Mouse (Mus musculus) E14TG2a.4 (cell line): ENCODE data around the gene Cops3.

ENCODE experiments used
- H3K27me3 ChIP-seq: 2 replicates; pipeline ENCODE4 v1.6.1; 2014; ENCODE audit warnings: low read length, control low read depth; ENCODE audit not compliant: insufficient read depth
- H3K36me3 ChIP-seq: 2 replicates; pipeline ENCODE4 v1.6.1; 2014; ENCODE audit warnings: low read length, control low read depth; ENCODE audit not compliant: insufficient read depth
- H3K4me1 ChIP-seq: replicated peaks from 2 replicates; pipeline ENCODE4 v1.6.1; 2014; ENCODE audit warnings: low read depth, low read length, control low read depth
- H3K4me3 ChIP-seq: replicated peaks from 2 replicates; pipeline ENCODE4 v1.5.1; 2014; ENCODE audit warnings: mild to moderate bottlenecking, low read length
- H3K9me3 ChIP-seq: 2 replicates; pipeline ENCODE4 v1.6.1; 2014; ENCODE audit warnings: low read length, control low read depth
- CTCF ChIP-seq: conservative IDR thresholded peaks from 2 replicates; pipeline ENCODE4 v1.5.1; 2014; ENCODE audit warnings: low read length
- NANOG ChIP-seq: IDR thresholded peaks from 2 replicates; pipeline ENCODE4 v1.6.1; 2014; ENCODE audit warnings: borderline replicate concordance, low read length, mixed read lengths
- POU5F1 ChIP-seq: IDR thresholded peaks from 2 replicates; pipeline ENCODE4 v1.6.1; 2014; ENCODE audit warnings: low read length, borderline replicate concordance

The Cops3 gene

GRCm38 (mm10) chr11:59817916-59818315, 21.7 kb downstream of the Cops3 start:
- TF ChIP-seq NANOG (no peak), CTCF (no peak), POU5F1 (no peak)
- H3K9me3 ChIP-seq, result no peaks in the 10 kb centered on the region

DNA sequence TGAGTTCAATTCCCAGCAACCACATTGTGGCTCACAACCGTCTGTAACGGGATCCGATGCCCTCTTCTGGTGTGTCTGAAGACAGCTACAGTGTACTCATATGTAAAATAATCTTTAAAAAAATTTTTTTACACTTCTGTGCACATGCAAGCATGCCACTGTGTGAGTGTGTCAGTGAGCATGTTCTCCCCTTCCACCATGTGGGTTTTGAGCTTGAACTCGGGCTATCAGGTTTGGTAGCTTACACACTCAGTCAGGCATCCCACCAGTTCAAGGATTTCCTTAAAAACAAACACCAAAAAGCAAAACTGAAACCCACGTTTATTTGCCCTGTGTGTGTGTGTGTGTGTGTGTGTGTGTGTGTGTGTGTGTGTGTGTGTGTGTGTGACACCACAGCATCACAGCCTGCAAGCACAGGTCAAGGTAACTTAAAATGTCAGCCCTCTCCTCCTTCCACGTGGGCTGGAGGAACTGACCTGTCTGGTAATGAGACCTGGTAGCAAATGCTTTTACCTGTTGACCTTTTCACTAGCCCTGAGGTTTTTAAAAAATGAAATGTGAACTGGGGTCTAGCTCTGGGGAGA, 24.1 kb downstream of the Cops3 start:
- TF ChIP-seq CTCF (no peak), POU5F1 (no peak), NANOG (no peak)
- peaks cover 64% of the 10 kb centered on the region for H3K4me1 ChIP-seq
- no peaks in the 10 kb centered on the region for H3K9me3 ChIP-seq
- H3K36me3 ChIP-seq, result peaks cover 48% of the 10 kb centered on the region
- no peaks in the 10 kb centered on the region for H3K27me3 ChIP-seq
- H3K4me3 ChIP-seq, result no peak overlapping the region

More at GRCm38 (mm10) chr11:59817916-59818315, 21.7 kb downstream of the Cops3 start:
- Histone ChIP-seq H3K27me3 (no peaks in the 10 kb centered on the region), H3K4me3 (no peak overlapping the region), H3K4me1 (peaks cover 55% of the 10 kb centered on the region), H3K36me3 (peaks cover 71% of the 10 kb centered on the region)

DNA sequence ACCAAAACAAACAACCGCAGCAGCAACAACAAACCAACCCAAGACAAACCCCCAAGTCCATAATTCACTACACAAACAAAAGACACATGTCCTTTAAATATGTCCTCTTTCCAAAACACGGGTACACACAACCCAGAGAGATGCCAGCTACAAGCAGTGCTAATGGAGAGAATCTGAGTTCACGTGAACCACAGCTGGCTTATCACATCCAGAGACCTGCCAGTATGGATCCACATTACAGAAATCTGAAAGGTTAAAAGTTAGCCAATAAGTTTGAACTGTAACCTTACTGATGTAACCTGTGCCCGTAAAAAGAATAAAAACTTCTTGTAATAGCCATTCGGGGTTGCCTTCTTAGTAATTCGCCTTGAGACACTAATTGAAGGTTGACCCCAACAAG, 24.7 kb downstream of the Cops3 start:
- peaks cover 42% of the 10 kb centered on the region for H3K36me3 ChIP-seq
- H3K27me3 ChIP-seq, result no peaks in the 10 kb centered on the region
- TF ChIP-seq NANOG, result no peak
- TF ChIP-seq POU5F1, result no peak
- no peak for TF ChIP-seq CTCF
- H3K4me3 ChIP-seq, result no peak overlapping the region
- H3K4me1 ChIP-seq, result peaks cover 64% of the 10 kb centered on the region
- no peaks in the 10 kb centered on the region for H3K9me3 ChIP-seq

DNA sequence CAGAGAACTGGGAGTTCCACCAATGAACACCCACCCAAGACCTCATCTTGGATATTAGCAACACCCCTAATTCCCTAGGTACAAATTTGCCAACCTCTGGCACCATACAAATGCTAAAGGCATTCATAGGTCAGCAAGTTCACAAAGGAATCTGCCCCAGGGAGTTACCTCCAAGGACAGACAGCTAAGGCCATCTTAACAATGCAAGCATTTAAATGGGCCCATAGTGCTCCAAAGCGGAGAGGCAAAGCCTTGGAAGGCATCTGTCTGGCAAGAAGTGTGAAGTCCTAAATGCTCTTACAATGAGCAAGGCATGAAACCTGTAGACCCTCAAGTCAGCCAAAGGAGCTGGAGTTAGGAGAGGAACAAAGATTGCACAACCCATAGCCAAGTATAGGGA, 25.3 kb downstream of the Cops3 start:
- Histone ChIP-seq H3K27me3 (no peaks in the 10 kb centered on the region), H3K4me3 (no peak overlapping the region), H3K9me3 (no peaks in the 10 kb centered on the region), H3K4me1 (peaks cover 64% of the 10 kb centered on the region), H3K36me3 (peaks cover 36% of the 10 kb centered on the region)
- TF ChIP-seq NANOG, result peak; percentile 47; the same call in 1 of the 2 replicates
- TF ChIP-seq CTCF, result no peak

- H3K4me1 ChIP-seq, result peaks cover 75% of the 10 kb centered on the region
- TF ChIP-seq NANOG, result no peak
- no peak for TF ChIP-seq POU5F1
- no peak for TF ChIP-seq CTCF
- no peaks in the 10 kb centered on the region for H3K9me3 ChIP-seq
- peaks cover 26% of the 10 kb centered on the region for H3K36me3 ChIP-seq
- H3K27me3 ChIP-seq, result no peaks in the 10 kb centered on the region
- H3K4me3 ChIP-seq, result no peak overlapping the region; the same call in 1 of the 2 replicates
Observed at GRCm38 (mm10) chr11:59813276-59813675, 26.4 kb downstream of the Cops3 start.

- TF ChIP-seq NANOG, result no peak
- TF ChIP-seq CTCF, result no peak
- TF ChIP-seq POU5F1, result no peak
- Histone ChIP-seq H3K4me1 (peaks cover 87% of the 10 kb centered on the region), H3K9me3 (no peaks in the 10 kb centered on the region), H3K36me3 (peaks cover 24% of the 10 kb centered on the region), H3K27me3 (no peaks in the 10 kb centered on the region), H3K4me3 (peak overlapping the region; percentile 90)
Observed at GRCm38 (mm10) chr11:59811211-59811610, 28.4 kb downstream of the Cops3 start.

GRCm38 (mm10) chr11:59810480-59811158, 29.0 kb downstream of the Cops3 start:
- Histone ChIP-seq H3K9me3 (no peaks in the 10 kb centered on the region), H3K36me3 (peaks cover 26% of the 10 kb centered on the region), H3K27me3 (no peaks in the 10 kb centered on the region), H3K4me1 (peaks cover 87% of the 10 kb centered on the region), H3K4me3 (peak overlapping the region; percentile 90)
- TF ChIP-seq CTCF (no peak), NANOG (no peak), POU5F1 (no peak)

GRCm38 (mm10) chr11:59809670-59810474, 29.8 kb downstream of the Cops3 start, which contains the start of gene Flcn:
Flcn (minus strand) TSS chr11:59810016.
- no peaks in the 10 kb centered on the region for H3K27me3 ChIP-seq
- peaks cover 86% of the 10 kb centered on the region for H3K4me1 ChIP-seq
- no peak for TF ChIP-seq POU5F1
- TF ChIP-seq NANOG, result no peak
- no peak for TF ChIP-seq CTCF
- H3K36me3 ChIP-seq, result peaks cover 32% of the 10 kb centered on the region
- peak within 1 kb of the TSS; percentile 90 for H3K4me3 ChIP-seq
- no peaks in the 10 kb centered on the region for H3K9me3 ChIP-seq
